Mouse (Mus musculus): Measurements from ENCODE around the gene Heatr5a.

DNA sequence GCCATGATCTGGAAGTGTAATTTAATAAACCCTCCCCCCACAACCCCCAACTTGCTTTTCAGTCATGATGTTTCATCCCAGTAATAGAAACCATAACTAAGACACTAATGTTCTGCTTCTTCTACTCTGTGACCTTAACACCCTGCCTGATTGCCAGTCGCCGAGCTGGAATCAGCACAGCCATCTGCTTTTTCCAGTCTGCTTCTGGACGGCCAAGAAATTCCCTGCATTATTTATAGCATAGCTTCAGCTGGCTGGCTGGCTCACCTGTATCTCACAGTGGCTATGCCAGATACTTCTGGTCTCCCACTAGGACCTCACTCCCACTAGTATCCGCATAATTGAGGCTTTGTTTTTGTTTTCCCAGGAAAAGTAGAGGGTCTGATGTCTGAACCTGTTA is 14.7 kb upstream of the Heatr5a start:
- TF ChIP-seq CTCF (IDR thresholded peaks at IDR 0.05; ENCODE audit: extremely low read depth, insufficient read depth, low read length) (no peak), POLR2A (IDR thresholded peaks at IDR 0.05; ENCODE audit: extremely low read depth, insufficient read depth, low read length) (no peak)
